Mouse (Mus musculus) bone marrow, adult 2 months (tissue): ENCODE results near the gene Sorbs1.

Experiments used
- CTCF ChIP-seq: fragments of 200-500 bp; IDR thresholded peaks from 2 replicates; pipeline ENCODE4 v1.5.1; 2011; ENCODE audit warnings: low read length, control low read depth; ENCODE audit not compliant: control insufficient read depth, insufficient read depth
- POLR2A ChIP-seq: fragments of 200-500 bp; IDR thresholded peaks from 2 replicates; pipeline ENCODE4 v1.6.1; 2011; ENCODE audit warnings: low read depth, mild to moderate bottlenecking, control low read depth, low read length, borderline replicate concordance; ENCODE audit not compliant: control insufficient read depth

DNA sequence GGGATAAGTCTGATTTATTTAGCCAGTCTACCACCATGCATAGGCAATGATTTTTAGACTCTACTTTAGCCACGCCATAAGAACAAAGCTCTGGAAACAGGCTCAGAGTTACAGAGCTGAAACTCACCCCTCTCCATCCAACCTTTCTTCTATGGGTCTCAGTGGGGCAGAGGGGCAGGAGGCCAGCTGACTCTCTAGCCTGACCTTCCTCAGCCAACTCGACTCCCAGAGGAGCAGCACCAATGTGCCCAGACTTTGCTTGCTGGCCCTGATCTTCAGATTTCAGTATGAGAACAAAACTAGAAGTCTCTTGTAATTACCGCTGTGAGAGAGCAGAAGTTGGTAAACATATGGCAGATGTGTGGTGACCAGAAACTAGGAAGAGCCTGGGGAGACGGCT, 134.5 kb downstream of the Sorbs1 start:
- TF ChIP-seq CTCF (no peak), POLR2A (no peak)
